Mouse (Mus musculus): Measurements from ENCODE around the gene Rab5if. TPM values are rescaled to one million over a fixed set of nuclear protein-coding genes. Genes with fewer than 3 reads are reported as not detected.
"Not testable (repeated sequence)": the region's sequence is repeated elsewhere in the genome, so short reads cannot be mapped to it uniquely, and the experiment has no call there.

Gene Rab5if
- polyA plus RNA-seq, 1 experiment: 113 TPM

- no peak overlapping the region for H3K27ac ChIP-seq (ENCODE audit: control insufficient read depth, insufficient read depth, low read length)
- DNase-seq: peak; percentile 56
- no peaks in the 10 kb centered on the region for H3K27me3 ChIP-seq (ENCODE audit: control insufficient read depth, insufficient read depth, low read length)
- H3K36me3 ChIP-seq (ENCODE audit: control insufficient read depth, insufficient read depth, low read length): no peaks in the 10 kb centered on the region
- H3K4me1 ChIP-seq (replicated peaks; ENCODE audit: control insufficient read depth, insufficient read depth, low read length): peaks cover 19% of the 10 kb centered on the region
- no peak for TF ChIP-seq CTCF (IDR thresholded peaks at IDR 0.05; ENCODE audit: borderline replicate concordance, control insufficient read depth, extremely low read depth, insufficient read depth, low read length, poor library complexity)
- no peak for TF ChIP-seq POLR2A (IDR thresholded peaks at IDR 0.05; ENCODE audit: control insufficient read depth, extremely low read depth, insufficient read depth, low read length, poor library complexity)
- WGBS: 3% methylated on average over 4 of the region's 4 CpGs
- H3K4me3 ChIP-seq (ENCODE audit: control insufficient read depth, insufficient read depth, low read length): no peak overlapping the region
Observed at GRCm38 (mm10) chr2:156918562-156918961, 55.6 kb downstream of the Rab5if start.

- not testable (repeated sequence) for H3K4me3 ChIP-seq (ENCODE audit: control insufficient read depth, insufficient read depth, low read length); H3K36me3 ChIP-seq (ENCODE audit: control insufficient read depth, insufficient read depth, low read length); DNase-seq; H3K27me3 ChIP-seq (ENCODE audit: control insufficient read depth, insufficient read depth, low read length); H3K27ac ChIP-seq (ENCODE audit: control insufficient read depth, insufficient read depth, low read length)
- peaks cover 19% of the 10 kb centered on the region for H3K4me1 ChIP-seq (replicated peaks; ENCODE audit: control insufficient read depth, insufficient read depth, low read length)
- WGBS: 76% methylated on average over 11 of the region's 11 CpGs
Observed at GRCm38 (mm10) chr2:156919191-156919590, 56.3 kb downstream of the Rab5if start.

- Histone ChIP-seq H3K27ac (ENCODE audit: control insufficient read depth, insufficient read depth, low read length) (no peak overlapping the region), H3K4me1 (replicated peaks; ENCODE audit: control insufficient read depth, insufficient read depth, low read length) (peaks cover 19% of the 10 kb centered on the region), H3K36me3 (ENCODE audit: control insufficient read depth, insufficient read depth, low read length) (no peaks in the 10 kb centered on the region), H3K27me3 (ENCODE audit: control insufficient read depth, insufficient read depth, low read length) (no peaks in the 10 kb centered on the region), H3K4me3 (ENCODE audit: control insufficient read depth, insufficient read depth, low read length) (no peak overlapping the region)
- no peak for TF ChIP-seq POLR2A (IDR thresholded peaks at IDR 0.05; ENCODE audit: control insufficient read depth, extremely low read depth, insufficient read depth, low read length, poor library complexity)
- no peak for TF ChIP-seq CTCF (IDR thresholded peaks at IDR 0.05; ENCODE audit: borderline replicate concordance, control insufficient read depth, extremely low read depth, insufficient read depth, low read length, poor library complexity)
- 49% methylated on average over 2 of the region's 2 CpGs for WGBS
- peak; percentile 20 for DNase-seq
Observed at GRCm38 (mm10) chr2:156919796-156920195, 56.9 kb downstream of the Rab5if start.

GRCm38 (mm10) chr2:156923057-156923456 lies 60.1 kb downstream of the Rab5if start:
- Histone ChIP-seq H3K27me3 (ENCODE audit: control insufficient read depth, insufficient read depth, low read length) (no peaks in the 10 kb centered on the region), H3K36me3 (ENCODE audit: control insufficient read depth, insufficient read depth, low read length) (no peaks in the 10 kb centered on the region), H3K27ac (ENCODE audit: control insufficient read depth, insufficient read depth, low read length) (no peak overlapping the region), H3K4me1 (replicated peaks; ENCODE audit: control insufficient read depth, insufficient read depth, low read length) (peaks cover 13% of the 10 kb centered on the region), H3K4me3 (ENCODE audit: control insufficient read depth, insufficient read depth, low read length) (no peak overlapping the region)
- DNase-seq: no peak
- TF ChIP-seq POLR2A (IDR thresholded peaks at IDR 0.05; ENCODE audit: control insufficient read depth, extremely low read depth, insufficient read depth, low read length, poor library complexity) (no peak), CTCF (IDR thresholded peaks at IDR 0.05; ENCODE audit: borderline replicate concordance, control insufficient read depth, extremely low read depth, insufficient read depth, low read length, poor library complexity) (no peak)
- WGBS: 89% methylated on average over 5 of the region's 5 CpGs

Other genes with a start within 250 kb of the Rab5if start
- gene Dlgap4, start 249.4 kb upstream of the Rab5if start, polyA plus RNA-seq (2012; rRNA removed): 93.5 and 98.2 TPM in 2 replicates
- gene Myl9, start 87.7 kb upstream of the Rab5if start, polyA plus RNA-seq (2012; rRNA removed): 32.3 and 32.4 TPM in 2 replicates
- 28.7 and 37.2 TPM in 2 replicates for gene Tgif2, start 23.1 kb upstream of the Rab5if start, polyA plus RNA-seq (2012; rRNA removed)
- 2.3 and 2.8 TPM in 2 replicates for gene 4930518I15Rik, start 5.2 kb upstream of the Rab5if start, polyA plus RNA-seq (2012; rRNA removed)
- 115 and 120 TPM in 2 replicates for gene Sla2, start 24.1 kb downstream of the Rab5if start, polyA plus RNA-seq (2012; rRNA removed)
- 171 and 197 TPM in 2 replicates for gene Ndrg3, start 128.9 kb downstream of the Rab5if start, polyA plus RNA-seq (2012; rRNA removed)
- 11.9 and 12.3 TPM in 2 replicates for gene Dsn1, start 144.0 kb downstream of the Rab5if start, polyA plus RNA-seq (2012; rRNA removed)
- 5.2 and 5.3 TPM in 2 replicates for gene Soga1, start 216.1 kb downstream of the Rab5if start, polyA plus RNA-seq (2012; rRNA removed)
- not detected in 2 replicates for gene Tldc2, start 223.9 kb downstream of the Rab5if start, polyA plus RNA-seq (2012; rRNA removed)